Mouse (Mus musculus): ENCODE data around the gene Ccnjl. TPM values are rescaled to one million over a fixed set of nuclear protein-coding genes. Genes with fewer than 3 reads are reported as not detected.

The Ccnjl gene
- polyA plus RNA-seq, 1 experiment from 2014 or later: 9.9 TPM

GRCm38 (mm10) chr11:43604207-43604606, 75.6 kb downstream of the Ccnjl start:
- no peaks in the 10 kb centered on the region for H3K36me3 ChIP-seq (ENCODE audit: control insufficient read depth, insufficient read depth, low read length)
- 82% methylated on average over 2 of the region's 2 CpGs for WGBS

DNA sequence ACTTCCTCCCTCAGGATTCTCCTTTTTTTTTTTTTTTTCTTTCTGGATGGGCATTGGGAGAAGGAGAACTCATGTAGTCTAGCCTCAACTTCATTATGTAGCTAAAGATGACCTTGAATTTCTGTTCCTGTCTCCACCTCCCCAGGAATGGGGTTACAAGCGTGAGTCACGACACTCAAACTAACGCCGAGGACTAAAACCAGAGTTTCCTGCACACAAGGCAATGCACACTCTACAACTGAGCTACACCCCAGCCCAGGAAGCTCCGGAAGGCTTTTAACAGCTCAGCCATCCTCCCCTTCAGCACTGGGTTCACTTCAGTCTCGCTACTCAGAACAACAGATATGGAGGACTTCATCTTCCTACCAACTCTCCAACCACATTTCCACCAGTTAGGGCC, 76.3 kb downstream of the Ccnjl start:
- Histone ChIP-seq H3K4me2 (ENCODE audit: low read depth, low read length) (no peak overlapping the region), H3K9ac (ENCODE audit: low read length) (no peak overlapping the region), H3K4me3 (replicated peaks; ENCODE audit: low read length) (no peak overlapping the region), H3K4me1 (ENCODE audit: control insufficient read depth, insufficient read depth, low read length) (no peaks in the 10 kb centered on the region), H3K27ac (ENCODE audit: low read length) (no peak overlapping the region), H3K27me3 (ENCODE audit: control insufficient read depth, insufficient read depth, low read length) (no peaks in the 10 kb centered on the region), H3K36me3 (ENCODE audit: control insufficient read depth, insufficient read depth, low read length) (no peaks in the 10 kb centered on the region), H3K9me3 (replicated peaks; ENCODE audit: control insufficient read depth, low read length) (no peaks in the 10 kb centered on the region)
- WGBS: 83% methylated on average over 6 of the region's 6 CpGs
- no peak for ATAC-seq (ENCODE audit: insufficient read depth, low FRiP score)

More at GRCm38 (mm10) chr11:43604207-43604606, 75.6 kb downstream of the Ccnjl start:
- no peaks in the 10 kb centered on the region for H3K4me1 ChIP-seq (ENCODE audit: control insufficient read depth, insufficient read depth, low read length)
- ATAC-seq (ENCODE audit: insufficient read depth, low FRiP score): no peak
- no peak overlapping the region for H3K27ac ChIP-seq (ENCODE audit: low read length)
- H3K4me2 ChIP-seq (ENCODE audit: low read depth, low read length): no peak overlapping the region
- H3K9ac ChIP-seq (ENCODE audit: low read length): no peak overlapping the region
- no peaks in the 10 kb centered on the region for H3K9me3 ChIP-seq (replicated peaks; ENCODE audit: control insufficient read depth, low read length)
- no peaks in the 10 kb centered on the region for H3K27me3 ChIP-seq (ENCODE audit: control insufficient read depth, insufficient read depth, low read length)
- no peak overlapping the region for H3K4me3 ChIP-seq (replicated peaks; ENCODE audit: low read length)

- Histone ChIP-seq H3K4me1 (ENCODE audit: control insufficient read depth, insufficient read depth, low read length) (no peaks in the 10 kb centered on the region), H3K36me3 (ENCODE audit: control insufficient read depth, insufficient read depth, low read length) (no peaks in the 10 kb centered on the region), H3K9me3 (replicated peaks; ENCODE audit: control insufficient read depth, low read length) (no peaks in the 10 kb centered on the region), H3K4me3 (replicated peaks; ENCODE audit: low read length) (no peak overlapping the region), H3K4me2 (ENCODE audit: low read depth, low read length) (no peak overlapping the region), H3K27ac (ENCODE audit: low read length) (no peak overlapping the region), H3K9ac (ENCODE audit: low read length) (no peak overlapping the region), H3K27me3 (ENCODE audit: control insufficient read depth, insufficient read depth, low read length) (no peaks in the 10 kb centered on the region)
- WGBS: 71% methylated on average over 6 of the region's 6 CpGs
- no peak for ATAC-seq (ENCODE audit: insufficient read depth, low FRiP score)
Observed at GRCm38 (mm10) chr11:43605859-43606258, 77.3 kb downstream of the Ccnjl start.

DNA sequence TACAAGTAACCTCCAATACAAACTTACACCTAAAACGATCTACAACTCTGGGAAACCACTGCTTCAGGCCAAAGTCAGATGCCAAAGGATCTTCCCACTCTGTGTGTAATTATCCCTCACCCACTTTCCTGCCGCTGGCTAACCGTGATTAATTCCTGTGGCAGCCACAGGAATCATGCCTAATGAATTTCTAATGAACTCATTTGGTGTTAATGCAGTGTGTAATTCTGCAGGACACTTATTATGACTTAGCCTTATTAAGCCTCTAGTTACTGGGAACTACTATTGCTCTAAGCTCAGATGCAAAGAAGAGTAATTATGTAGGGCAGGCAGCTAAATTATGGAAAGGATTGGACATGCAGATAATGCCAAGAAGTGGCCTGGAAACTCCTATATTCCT, 79.9 kb downstream of the Ccnjl start:
- Histone ChIP-seq H3K4me3 (replicated peaks; ENCODE audit: low read length) (no peak overlapping the region), H3K4me1 (ENCODE audit: control insufficient read depth, insufficient read depth, low read length) (peaks cover 3% of the 10 kb centered on the region; the same call in 1 of the 2 replicates), H3K36me3 (ENCODE audit: control insufficient read depth, insufficient read depth, low read length) (no peaks in the 10 kb centered on the region), H3K4me2 (ENCODE audit: low read depth, low read length) (no peak overlapping the region), H3K27ac (ENCODE audit: low read length) (no peak overlapping the region), H3K9me3 (replicated peaks; ENCODE audit: control insufficient read depth, low read length) (no peaks in the 10 kb centered on the region), H3K27me3 (ENCODE audit: control insufficient read depth, insufficient read depth, low read length) (no peaks in the 10 kb centered on the region), H3K9ac (ENCODE audit: low read length) (no peak overlapping the region)
- WGBS: 80% methylated on average over 3 of the region's 3 CpGs
- ATAC-seq (ENCODE audit: insufficient read depth, low FRiP score): no peak

DNA sequence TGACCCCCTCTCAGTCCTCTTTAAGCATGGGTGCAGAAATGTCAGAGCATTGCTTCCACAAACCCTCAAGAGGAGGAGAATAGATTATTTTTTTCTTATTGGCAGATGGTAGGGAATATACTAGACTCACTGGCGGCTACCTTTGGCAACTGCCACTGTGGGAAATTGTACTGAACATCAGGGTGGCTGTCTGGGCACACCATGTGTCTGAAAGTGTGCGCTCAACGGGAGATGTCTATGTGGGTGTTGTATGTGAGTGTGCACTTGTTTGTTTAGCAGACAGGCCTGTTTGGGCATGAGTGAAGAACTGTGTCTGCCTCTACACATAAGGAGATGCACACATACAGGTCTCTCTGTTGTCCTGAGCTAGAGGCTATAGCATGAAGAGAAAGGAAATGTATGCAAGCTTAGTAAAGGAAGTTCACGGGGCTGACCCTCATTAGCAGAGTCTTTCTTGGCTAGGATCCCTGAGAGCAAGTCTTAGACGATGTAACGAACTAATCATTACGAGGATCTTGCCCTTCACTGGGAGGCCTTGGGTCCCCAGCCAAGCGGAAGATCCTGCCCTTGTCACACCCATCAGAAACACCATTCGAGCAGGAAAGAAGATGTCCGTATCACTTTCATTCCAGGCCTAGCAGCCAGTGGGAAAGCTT, 81.5 kb downstream of the Ccnjl start:
- no peak overlapping the region for H3K4me2 ChIP-seq (ENCODE audit: low read depth, low read length)
- 69% methylated on average over 10 of the region's 10 CpGs for WGBS
- ATAC-seq (ENCODE audit: insufficient read depth, low FRiP score): no peak
- H3K9ac ChIP-seq (ENCODE audit: low read length): no peak overlapping the region
- H3K9me3 ChIP-seq (replicated peaks; ENCODE audit: control insufficient read depth, low read length): no peaks in the 10 kb centered on the region
- H3K4me3 ChIP-seq (replicated peaks; ENCODE audit: low read length): no peak overlapping the region
- H3K27me3 ChIP-seq (ENCODE audit: control insufficient read depth, insufficient read depth, low read length): no peaks in the 10 kb centered on the region
- H3K36me3 ChIP-seq (ENCODE audit: control insufficient read depth, insufficient read depth, low read length): no peaks in the 10 kb centered on the region
- H3K27ac ChIP-seq (ENCODE audit: low read length): peak overlapping the region; percentile 9; the same call in 1 of the 2 replicates
- peaks cover 5% of the 10 kb centered on the region; the same call in 1 of the 2 replicates for H3K4me1 ChIP-seq (ENCODE audit: control insufficient read depth, insufficient read depth, low read length)

DNA sequence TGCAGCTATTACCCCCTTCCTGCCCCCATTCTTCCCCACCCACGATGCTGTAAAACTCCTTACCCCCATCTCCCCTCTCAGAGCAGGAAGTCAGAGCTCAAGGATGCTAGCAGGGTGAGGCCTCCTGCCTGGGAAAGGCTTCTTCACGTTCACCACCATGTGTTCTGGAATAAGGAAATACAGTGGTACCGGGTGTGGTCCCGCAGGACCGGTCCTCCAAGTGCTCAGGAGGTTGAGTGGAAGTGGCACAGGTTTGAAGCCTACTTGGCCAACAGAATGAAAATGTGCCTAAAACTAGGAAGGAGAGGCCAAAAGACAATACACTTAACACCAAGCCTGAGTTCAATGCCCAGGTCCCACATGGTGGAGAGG, 82.1 kb downstream of the Ccnjl start:
- WGBS: 56% methylated on average over 5 of the region's 5 CpGs
- Histone ChIP-seq H3K4me3 (replicated peaks; ENCODE audit: low read length) (no peak overlapping the region), H3K9me3 (replicated peaks; ENCODE audit: control insufficient read depth, low read length) (no peaks in the 10 kb centered on the region), H3K27me3 (ENCODE audit: control insufficient read depth, insufficient read depth, low read length) (no peaks in the 10 kb centered on the region), H3K4me1 (ENCODE audit: control insufficient read depth, insufficient read depth, low read length) (peaks cover 5% of the 10 kb centered on the region; the same call in 1 of the 2 replicates), H3K9ac (ENCODE audit: low read length) (no peak overlapping the region), H3K36me3 (ENCODE audit: control insufficient read depth, insufficient read depth, low read length) (no peaks in the 10 kb centered on the region), H3K4me2 (ENCODE audit: low read depth, low read length) (no peak overlapping the region), H3K27ac (ENCODE audit: low read length) (peak overlapping the region; percentile 9; the same call in 1 of the 2 replicates)
- peak; percentile 41; the same call in 1 of the 2 replicates for ATAC-seq (ENCODE audit: insufficient read depth, low FRiP score)

GRCm38 (mm10) chr11:43612834-43613488, 84.4 kb downstream of the Ccnjl start:
- H3K4me3 ChIP-seq (replicated peaks; ENCODE audit: low read length): no peak overlapping the region
- WGBS: 22% methylated on average over 12 of the region's 12 CpGs
- peak overlapping the region; percentile 65 for H3K27ac ChIP-seq (ENCODE audit: low read length)
- peak; percentile 71 for ATAC-seq (ENCODE audit: insufficient read depth, low FRiP score)
- peaks cover 12% of the 10 kb centered on the region for H3K4me1 ChIP-seq (ENCODE audit: control insufficient read depth, insufficient read depth, low read length)
- H3K4me2 ChIP-seq (ENCODE audit: low read depth, low read length): no peak overlapping the region
- H3K27me3 ChIP-seq (ENCODE audit: control insufficient read depth, insufficient read depth, low read length): no peaks in the 10 kb centered on the region
- H3K9ac ChIP-seq (ENCODE audit: low read length): peak overlapping the region; percentile 61
- no peaks in the 10 kb centered on the region for H3K9me3 ChIP-seq (replicated peaks; ENCODE audit: control insufficient read depth, low read length)
- no peaks in the 10 kb centered on the region for H3K36me3 ChIP-seq (ENCODE audit: control insufficient read depth, insufficient read depth, low read length)

- H3K9ac ChIP-seq (ENCODE audit: low read length): peak overlapping the region; percentile 26; the same call in 1 of the 2 replicates
- peak overlapping the region; percentile 76 for H3K27ac ChIP-seq (ENCODE audit: low read length)
- no peak overlapping the region for H3K4me2 ChIP-seq (ENCODE audit: low read depth, low read length)
- ATAC-seq (ENCODE audit: insufficient read depth, low FRiP score): peak; percentile 75; the same call in 1 of the 2 replicates
- H3K36me3 ChIP-seq (ENCODE audit: control insufficient read depth, insufficient read depth, low read length): no peaks in the 10 kb centered on the region
- no peaks in the 10 kb centered on the region for H3K27me3 ChIP-seq (ENCODE audit: control insufficient read depth, insufficient read depth, low read length)
- H3K4me3 ChIP-seq (replicated peaks; ENCODE audit: low read length): no peak overlapping the region
- 38% methylated on average over 5 of the region's 5 CpGs for WGBS
- peaks cover 19% of the 10 kb centered on the region for H3K4me1 ChIP-seq (ENCODE audit: control insufficient read depth, insufficient read depth, low read length)
- no peaks in the 10 kb centered on the region for H3K9me3 ChIP-seq (replicated peaks; ENCODE audit: control insufficient read depth, low read length)
Observed at GRCm38 (mm10) chr11:43617924-43618323, 89.3 kb downstream of the Ccnjl start.

GRCm38 (mm10) chr11:43618403-43618802, 89.8 kb downstream of the Ccnjl start:
- H3K4me3 ChIP-seq (replicated peaks; ENCODE audit: low read length): no peak overlapping the region
- no peaks in the 10 kb centered on the region for H3K27me3 ChIP-seq (ENCODE audit: control insufficient read depth, insufficient read depth, low read length)
- WGBS: 54% methylated on average over 7 of the region's 7 CpGs
- peak; percentile 20; the same call in 1 of the 2 replicates for ATAC-seq (ENCODE audit: insufficient read depth, low FRiP score)
- H3K9me3 ChIP-seq (replicated peaks; ENCODE audit: control insufficient read depth, low read length): no peaks in the 10 kb centered on the region
- H3K36me3 ChIP-seq (ENCODE audit: control insufficient read depth, insufficient read depth, low read length): no peaks in the 10 kb centered on the region
- no peak overlapping the region for H3K4me2 ChIP-seq (ENCODE audit: low read depth, low read length)
- peaks cover 16% of the 10 kb centered on the region for H3K4me1 ChIP-seq (ENCODE audit: control insufficient read depth, insufficient read depth, low read length)
- peak overlapping the region; percentile 76 for H3K27ac ChIP-seq (ENCODE audit: low read length)
- 0 out of 2 replicates have a peak overlapping the region, but pooled peaks have one; percentile 12 for H3K9ac ChIP-seq (ENCODE audit: low read length)

All from stomach, embryonic 16.5 days (tissue).